Comparison of ENCODE assay signal across 8 mouse cellular contexts in genomic region chr3:129532180-129532864, GRCm38 (mm10). TPM values are rescaled to one million over a fixed set of nuclear protein-coding genes. Genes with fewer than 3 reads are reported as not detected.
DNase-seq lines count a peak whose midpoint lies in the region.

TSS of gene Elovl6 (plus strand) at chr3:129532355.

- peaks cover 45% of the 10 kb centered on the region for H3K4me1 ChIP-seq in megakaryocyte, embryonic 14.5 days

- no peaks in the 10 kb centered on the region for H3K36me3 ChIP-seq in megakaryocyte, embryonic 14.5 days (replicated peaks; ENCODE audit: low read length)

- H3K27me3 ChIP-seq in megakaryocyte, embryonic 14.5 days (replicated peaks), result no peaks in the 10 kb centered on the region

- peak; percentile 99 for DNase-seq in R1 (ENCODE audit: low read depth, low spot score)
- DNase-seq in cerebellum, adult 9-10 months, result peak; percentile 89
- peak; percentile 54 to 62 for DNase-seq in frontal cortex, postnatal 25 days (ENCODE audit: low spot score in 2 of 2)
- DNase-seq in hindlimb bud, embryonic 11.5 days (ENCODE audit: extremely low spot score, low read depth, low spot score), result peak; percentile 89
- DNase-seq in left cerebral cortex, adult 9 months (ENCODE audit: low spot score in 2 of 2), result peak; percentile 61 to 88
- peak; percentile 79 for DNase-seq in right cerebral cortex, postnatal 25 days
- no peak for DNase-seq in c-Kit-positive CD71-positive TER-119-positive erythroid progenitor cells, embryonic 14.5 days (ENCODE audit: low spot score)

- H3K4me3 ChIP-seq in megakaryocyte, embryonic 14.5 days (replicated peaks), result peak within 1 kb of the TSS; percentile 94

- no peaks in the 10 kb centered on the region for H3K9me3 ChIP-seq in megakaryocyte, embryonic 14.5 days

RNA-seq across cellular contexts. Expression of gene Elovl6, which starts in this region (rescaled TPM):
- polyA plus RNA-seq in megakaryocyte, embryonic 14.5 days (2012; ENCODE audit: insufficient read depth, low replicate concordance), result 2.1 TPM in 1 of 2 replicates, not detected in the other
